Mouse (Mus musculus) ovary, postnatal 36 days (tissue): ENCODE measurements around the gene Snrpd2.
A peak's percentile ranks its signal among the peaks of the same experiment; 100 is the strongest.

Experiments used
- DNase-seq: peaks from one replicate; pipeline ENCODE4 v3.0.0; 2022; ENCODE audit warnings: low spot score, mixed read lengths

Snrpd2 gene

DNA sequence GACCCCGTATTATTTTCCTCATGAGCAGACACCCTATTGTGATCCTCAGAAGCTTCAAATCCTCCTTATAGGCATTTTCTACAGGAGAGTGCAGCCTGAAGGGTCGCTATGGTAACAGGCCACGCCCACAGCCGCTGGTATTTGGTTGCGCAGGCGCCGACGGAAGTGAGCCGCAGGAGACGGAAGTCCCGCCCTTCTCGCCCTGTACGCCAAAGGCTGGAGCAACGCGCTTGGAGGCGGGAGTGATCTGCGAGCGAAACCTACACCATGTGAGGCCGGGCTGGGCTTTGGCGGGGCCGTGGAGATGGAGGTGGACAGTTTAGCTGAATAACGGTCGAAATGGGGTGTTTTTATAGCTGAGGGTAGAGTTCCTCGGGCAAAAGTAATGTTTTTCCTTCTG lies at the start of gene Snrpd2:
Snrpd2 (plus strand) TSS at position 97 of the 400 bp plus-strand sequence.
- DNase-seq: peak; percentile 94

DNA sequence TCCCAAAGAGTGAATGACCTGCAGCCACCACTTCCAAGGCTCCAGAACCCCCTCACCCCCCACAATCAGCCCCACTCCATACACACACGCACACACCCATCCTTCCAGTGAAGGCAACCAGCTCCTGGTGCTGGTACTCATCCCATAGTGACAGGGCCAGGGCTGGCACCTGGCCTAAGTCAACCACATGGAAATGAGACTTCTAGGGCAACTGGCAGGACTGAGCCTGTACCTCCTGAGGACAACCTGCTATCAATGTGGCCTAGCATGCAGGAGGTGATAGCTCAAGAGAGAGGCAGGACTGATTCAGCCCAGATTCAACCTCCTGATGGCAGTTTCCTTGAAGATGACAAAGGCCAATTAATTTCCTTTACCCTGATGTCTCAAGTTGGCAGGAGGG lies 49.2 kb upstream of the Snrpd2 start:
- DNase-seq: no peak

DNA sequence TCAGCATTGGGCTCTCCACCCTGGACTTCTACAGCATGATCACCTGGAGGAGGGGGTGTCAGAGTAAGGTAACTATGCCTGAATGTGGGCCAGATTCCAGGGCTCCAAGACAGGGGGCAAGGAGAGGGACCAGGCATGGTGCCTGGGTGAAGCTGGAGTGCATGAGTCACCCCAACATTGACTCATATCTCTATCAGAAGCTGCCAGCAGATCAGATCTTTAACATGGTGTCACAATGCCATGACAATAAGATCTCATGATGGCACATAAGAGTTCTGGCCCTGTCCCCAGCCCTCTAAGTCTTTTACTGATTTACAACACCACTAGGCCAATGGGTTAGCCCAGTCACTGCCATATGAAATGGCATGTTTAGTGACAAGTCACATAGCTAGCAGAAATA lies 45.8 kb upstream of the Snrpd2 start:
- DNase-seq: no peak

DNA sequence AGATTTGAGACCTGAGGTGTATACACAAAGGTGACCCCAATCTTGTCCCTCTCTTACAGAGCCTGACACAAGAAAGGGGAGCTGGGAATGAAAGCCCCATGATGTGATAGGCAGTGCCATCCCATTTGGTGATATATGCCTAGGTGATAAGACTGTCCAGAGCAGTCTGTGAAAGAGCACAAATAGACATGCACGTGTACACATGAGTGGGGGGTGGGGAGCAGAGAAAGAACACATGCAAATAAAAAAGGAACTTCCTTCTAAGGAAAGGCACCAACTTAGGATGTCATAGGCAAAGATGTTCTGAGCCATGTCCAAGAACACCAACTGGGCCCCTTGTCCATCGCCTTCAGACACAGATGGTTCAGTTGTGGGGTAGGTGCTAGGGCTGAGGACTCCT lies 45.0 kb upstream of the Snrpd2 start:
- DNase-seq: no peak

DNA sequence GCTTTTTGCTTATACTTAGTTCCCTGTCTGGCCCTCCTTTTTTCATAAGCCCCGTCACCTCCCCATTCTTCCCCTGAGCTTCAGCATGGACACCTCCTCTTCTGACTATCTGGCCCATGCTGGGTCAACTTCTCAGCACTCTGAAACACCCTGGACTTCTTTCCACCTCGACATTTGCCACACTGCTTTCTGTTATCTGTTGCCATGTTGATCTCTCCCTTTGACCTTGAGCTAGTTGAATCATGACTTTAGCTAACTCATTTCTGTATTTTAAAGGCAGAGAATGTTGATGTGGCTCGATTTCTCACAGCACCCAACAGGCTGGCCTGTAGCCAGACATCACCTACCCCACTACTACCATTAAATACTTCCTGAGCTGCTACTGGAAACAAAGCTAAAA lies 42.1 kb upstream of the Snrpd2 start:
- DNase-seq: no peak

DNA sequence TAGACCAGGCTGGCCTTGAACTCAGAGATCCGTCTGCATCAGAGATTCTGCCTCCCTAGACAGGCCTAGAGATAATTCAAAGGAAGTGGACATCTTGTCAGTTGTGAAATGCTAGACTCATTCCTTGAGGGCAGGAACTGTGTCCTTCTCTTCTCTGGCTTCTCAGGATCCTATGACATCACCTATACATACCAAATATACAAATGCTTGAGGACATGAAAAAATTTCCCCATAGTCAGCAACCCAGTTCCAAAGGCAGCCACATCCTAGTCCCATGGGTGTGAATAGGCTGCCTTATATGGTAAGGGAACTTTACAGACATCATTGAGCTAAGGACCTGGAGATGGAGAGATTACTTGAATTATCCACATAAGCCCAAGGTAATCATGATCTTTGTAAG lies 40.0 kb upstream of the Snrpd2 start:
- DNase-seq: no peak

DNA sequence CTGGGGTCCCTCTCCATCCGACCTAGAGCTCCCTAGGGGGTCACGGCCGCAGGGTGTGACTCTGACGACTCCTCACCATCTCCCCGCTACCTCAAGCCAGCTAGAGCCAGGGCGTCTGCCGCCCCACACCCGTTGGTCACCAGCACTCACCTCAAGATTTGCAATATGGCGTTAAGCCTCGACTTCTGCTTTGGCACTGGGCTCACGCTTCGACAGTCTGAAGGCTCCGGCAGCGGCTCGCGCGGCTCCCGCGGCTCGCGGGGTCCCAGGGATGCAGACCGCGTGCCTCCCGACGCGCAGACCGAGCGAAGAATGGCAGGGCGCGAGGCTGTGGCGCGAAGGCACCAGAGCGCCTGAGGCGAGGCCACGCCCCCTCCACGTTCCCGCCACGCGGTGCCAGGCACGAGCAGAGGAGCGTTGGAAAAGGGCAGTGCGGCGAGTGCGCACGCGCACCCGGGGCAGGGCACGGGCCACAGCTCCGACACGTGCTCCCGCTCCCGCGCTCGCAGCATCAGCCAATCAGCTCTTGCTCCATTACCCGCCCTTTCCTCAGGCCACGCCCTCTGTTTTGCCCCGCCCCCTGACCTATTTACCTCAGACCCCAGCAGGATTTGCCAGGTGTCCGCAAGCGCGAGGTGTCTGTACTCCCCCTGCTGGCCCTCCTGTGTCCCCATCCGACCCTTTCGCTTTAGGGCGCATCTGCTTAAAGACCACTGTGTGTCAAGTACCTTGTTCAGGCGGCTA lies 31.3 kb upstream of the Snrpd2 start, which contains the start of gene Gm4969:
Gm4969 (minus strand) TSS at position 341 of the 744 bp plus-strand sequence.
- DNase-seq: peak; percentile 52

DNA sequence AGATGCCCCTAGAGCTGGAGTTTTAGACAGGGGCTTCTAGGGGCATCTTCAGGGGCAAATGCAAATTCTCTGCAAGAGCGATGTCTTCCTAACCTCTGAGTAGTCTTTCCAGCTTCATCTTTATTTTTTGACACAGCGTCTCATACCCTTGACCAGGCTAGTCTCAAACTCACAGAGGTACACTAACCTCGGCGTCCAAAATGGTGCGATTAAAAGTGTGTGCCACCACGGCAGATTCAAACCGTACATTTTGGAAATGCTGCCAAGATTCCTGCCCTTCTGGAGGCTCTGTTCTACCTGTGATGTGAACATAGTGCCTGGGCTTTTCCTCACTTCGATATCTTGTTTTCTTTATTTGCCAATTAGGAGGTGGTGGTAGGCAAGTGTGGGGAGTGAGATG lies 30.4 kb upstream of the Snrpd2 start:
- DNase-seq: no peak

DNA sequence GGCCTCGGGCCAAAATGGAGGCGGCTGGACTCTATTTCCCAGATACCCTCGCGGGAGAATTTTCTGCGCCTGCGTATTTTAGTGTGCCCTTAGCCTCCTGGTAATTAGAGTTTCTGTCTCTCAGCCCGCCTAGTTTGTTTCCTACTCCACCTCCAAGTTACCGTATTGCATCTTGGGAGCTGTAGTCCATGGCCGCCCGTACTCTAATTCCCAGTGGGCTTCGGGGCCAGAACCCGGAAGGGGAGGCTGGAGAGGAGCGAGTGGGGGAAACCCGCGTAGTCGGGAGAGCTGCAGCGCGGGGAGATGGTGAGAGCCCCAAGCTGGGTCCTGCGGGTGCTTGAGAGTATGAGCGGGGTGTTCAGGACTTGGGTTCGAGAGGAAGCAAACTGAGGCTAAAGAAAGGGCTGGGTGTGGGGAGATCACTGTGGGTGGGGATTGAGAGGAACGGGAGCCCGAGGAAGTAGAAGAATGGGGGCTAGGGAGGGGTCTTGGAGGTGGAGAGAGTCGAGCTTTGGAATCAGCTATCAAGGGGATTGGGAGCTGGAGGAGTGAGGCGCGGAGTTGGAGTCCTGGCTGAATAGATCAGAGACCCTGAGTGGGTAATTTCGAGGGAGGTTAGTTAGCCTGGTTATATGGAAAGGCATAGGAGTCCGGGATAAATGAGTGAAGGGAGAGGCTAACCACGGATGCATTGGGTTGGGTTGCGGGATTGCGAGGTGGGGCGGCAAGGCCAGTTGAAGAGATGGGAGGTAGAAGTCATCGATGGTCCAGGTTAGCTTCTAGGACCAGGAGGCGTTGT lies 29.7 kb upstream of the Snrpd2 start, which contains the start of gene Fbxo46:
Fbxo46 (plus strand) TSS at position 229 of the 799 bp plus-strand sequence.
- peak; percentile 86 for DNase-seq

DNA sequence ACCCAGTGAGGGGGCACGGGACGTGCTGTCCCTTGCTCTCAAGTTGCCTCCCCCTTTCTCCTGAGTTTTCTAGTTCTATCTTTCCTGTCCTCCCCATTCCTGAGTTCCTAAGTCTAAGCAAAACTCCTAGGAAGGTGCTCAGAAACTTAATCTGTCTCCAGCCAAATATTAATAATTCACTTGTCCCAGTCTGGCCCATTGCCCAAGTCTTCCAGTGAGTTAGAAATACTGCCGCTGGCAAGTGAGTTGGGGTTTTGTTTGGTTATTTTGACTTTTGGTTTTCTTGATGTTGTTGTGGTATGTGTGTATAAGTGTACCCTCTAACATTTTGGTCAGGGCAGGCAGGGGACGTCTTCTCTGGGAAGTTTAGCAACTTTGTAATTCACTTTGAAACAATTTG lies 27.8 kb upstream of the Snrpd2 start:
- DNase-seq: no peak

DNA sequence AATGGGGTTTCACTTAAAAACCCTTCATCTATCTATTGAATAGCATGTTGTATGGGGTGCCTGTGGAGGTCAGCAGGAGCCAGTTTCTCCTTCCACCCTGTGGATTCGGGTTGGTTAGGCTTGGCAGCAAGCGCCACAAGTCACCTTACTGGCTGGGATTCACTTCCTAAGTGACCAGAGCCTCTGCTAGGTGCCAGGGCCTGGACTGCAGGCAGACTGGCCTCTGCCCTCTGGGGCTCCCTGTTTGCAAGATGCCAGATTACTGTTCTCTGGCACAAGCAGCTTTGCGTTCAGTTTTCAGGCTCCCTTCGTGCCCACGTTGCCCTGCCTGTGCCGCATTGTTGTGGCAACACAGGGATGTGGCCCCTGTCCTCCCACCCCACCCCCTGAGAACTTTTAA lies 24.8 kb upstream of the Snrpd2 start:
- DNase-seq: no peak

DNA sequence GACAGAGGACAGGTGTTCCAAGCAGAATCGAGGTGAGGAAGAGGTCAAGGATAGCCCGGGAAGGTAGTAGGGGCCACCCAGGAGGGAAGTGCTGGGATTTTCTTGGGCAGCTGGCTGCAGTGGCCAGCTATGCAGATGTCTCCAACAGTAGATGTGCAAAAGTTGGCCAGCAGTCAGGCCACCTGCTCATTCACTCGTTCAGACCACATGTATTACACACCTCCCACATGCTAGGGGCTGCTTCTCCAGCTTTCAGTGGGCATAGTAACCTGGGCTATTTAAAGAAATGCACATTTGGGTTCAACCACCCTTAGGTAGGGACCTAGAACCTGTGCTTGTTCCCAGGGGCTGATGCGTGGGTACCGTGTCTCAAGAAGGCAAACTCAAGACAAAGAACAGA lies 21.8 kb upstream of the Snrpd2 start:
- DNase-seq: no peak

DNA sequence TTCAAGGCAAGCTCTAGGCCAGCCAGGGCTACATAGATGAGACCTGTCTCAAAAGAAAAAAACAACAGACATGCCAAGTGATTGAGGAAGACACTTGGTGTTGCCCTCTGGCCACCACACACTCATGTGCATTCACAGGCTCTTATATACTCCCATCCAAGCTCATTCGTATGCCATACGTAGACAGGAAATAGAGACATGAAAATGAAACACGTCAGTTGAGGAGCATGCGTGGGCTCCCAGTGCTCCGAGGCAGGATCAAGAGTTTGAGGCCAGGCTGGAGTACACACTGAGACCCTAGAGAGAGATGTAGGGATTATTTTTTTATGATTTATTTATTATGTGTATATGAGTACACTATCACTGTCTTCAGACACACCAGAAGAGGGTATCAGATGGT lies 20.1 kb upstream of the Snrpd2 start:
- no peak for DNase-seq

DNA sequence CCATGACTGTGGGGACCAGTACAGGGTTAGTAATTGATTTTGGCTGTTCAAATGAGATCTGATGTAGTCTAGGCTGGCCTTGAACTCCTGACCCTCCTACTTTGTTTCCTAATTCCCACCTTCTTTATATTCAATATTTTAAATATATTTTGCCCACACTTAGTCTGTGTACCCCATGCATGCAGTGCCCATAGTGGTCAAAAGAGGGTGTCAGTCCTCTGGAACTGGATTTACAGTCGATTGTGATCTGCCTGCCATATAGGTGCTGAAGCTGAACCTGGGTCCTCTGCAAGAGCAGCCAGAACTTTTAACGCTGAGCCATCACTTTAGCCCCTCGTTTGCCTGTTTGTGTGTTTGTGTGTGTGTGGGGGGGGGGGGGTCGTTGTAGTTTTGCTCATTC lies 18.9 kb upstream of the Snrpd2 start:
- DNase-seq: no peak

DNA sequence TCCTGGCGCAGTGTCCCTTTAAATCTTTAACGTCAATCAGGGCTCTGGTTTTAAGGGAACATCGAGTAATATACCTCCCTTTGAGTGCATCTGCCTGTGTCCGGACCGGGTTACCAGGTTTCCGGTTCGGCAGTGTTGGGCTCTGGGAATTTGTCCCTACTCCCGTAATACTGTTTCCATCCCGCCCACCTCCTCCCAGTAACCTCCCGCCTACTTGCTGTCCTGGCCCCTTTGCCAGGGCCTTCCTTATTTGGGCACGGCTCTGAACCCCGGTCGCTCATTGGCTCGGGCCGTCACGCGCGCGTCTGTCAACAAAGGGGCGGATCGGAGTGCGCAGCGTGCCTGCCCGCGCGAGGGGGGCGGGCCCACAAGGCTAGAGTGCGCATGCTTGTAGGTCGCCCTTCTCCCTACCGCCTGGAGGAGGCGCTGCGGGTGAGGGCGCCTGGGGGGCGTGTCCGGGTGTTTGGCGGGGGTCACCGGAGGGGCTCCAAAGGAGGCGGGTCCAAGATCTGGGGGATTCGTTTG lies 18.1 kb upstream of the Snrpd2 start:
- peak; percentile 97 for DNase-seq

DNA sequence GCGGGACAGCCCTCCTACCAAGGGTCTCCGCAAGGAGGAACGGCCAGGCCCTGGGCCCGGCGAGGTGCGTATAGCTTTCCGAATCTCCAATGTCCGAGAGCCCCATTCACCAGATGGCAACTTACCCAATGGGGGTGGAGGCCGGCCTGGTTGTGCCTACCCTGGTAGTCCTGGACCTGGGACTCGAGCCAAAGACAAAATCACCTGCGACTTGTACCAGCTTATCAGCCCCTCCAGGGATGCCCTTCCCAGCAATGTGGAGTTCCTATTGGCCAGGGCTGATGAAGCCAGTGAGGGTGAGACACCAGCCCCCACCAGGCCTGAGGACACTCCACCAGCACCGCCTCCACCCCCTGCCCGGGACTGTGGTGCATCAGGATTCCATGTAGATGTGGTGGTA lies 13.4 kb upstream of the Snrpd2 start:
- no peak for DNase-seq

DNA sequence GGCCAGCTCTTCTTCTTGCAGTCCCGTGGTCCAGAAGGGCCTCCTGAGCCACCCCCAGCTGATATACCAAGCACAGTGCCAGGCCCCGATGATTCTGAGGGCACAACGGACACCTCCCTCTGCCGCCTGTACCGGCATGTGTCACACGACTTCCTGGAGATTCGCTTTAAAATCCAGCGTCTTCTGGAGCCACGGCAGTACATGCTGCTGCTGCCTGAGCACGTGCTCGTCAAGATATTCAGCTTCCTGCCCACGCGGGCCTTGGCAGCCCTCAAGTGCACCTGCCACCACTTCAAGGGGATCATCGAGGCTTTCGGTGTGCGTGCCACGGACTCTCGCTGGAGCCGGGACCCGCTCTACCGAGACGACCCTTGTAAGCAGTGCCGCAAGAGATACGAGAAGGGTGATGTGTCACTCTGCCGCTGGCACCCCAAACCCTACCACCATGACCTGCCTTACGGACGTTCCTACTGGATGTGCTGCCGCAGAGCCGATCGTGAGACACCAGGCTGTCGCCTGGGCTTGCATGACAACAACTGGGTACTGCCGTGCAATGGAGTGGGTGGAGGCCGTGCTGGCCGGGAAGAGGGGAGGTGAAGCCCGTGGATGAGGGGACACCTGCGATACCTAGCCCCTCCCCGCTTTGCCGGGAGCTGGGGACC lies 12.7 kb upstream of the Snrpd2 start:
- no peak for DNase-seq

DNA sequence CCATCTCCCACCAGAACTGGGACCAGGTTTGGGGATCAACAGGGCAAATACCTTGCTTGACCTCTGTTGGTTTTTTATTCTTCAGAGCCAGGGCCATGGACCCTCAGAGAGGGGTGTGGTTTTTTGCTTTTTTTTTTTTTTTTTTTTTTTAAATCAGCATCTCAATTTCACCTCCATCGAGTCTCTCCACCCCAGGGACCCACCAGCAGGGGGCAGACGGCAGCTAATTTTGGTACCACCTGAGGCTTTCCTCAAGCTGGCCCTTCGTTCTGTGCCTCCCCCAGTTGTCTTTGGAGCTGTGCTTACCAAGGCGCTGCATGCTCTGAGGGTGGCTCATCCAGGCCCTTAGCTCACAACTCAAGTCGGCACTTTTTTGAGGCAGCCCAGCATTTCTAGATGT lies 12.1 kb upstream of the Snrpd2 start:
- DNase-seq: peak; percentile 53

DNA sequence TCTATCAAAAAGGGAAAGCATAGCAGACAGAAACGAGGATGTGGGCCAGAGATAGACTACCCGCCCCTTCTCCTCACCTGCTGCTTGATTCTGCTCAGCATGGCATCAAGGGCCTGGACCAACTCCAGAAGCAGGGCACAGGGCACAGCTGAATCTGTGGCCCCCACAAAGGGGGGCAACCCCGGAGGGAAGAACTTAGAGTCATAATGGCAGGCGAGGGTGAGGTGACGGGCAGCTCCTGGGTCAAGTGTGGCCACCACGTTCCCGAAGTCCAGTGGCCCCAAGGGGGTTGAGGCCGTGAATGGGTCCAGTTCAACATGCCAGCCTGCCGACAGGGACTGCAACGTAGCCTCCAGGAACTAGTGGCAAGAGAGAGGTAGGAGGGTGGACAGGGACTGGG lies 2.7 kb upstream of the Snrpd2 start:
- no peak for DNase-seq

DNA sequence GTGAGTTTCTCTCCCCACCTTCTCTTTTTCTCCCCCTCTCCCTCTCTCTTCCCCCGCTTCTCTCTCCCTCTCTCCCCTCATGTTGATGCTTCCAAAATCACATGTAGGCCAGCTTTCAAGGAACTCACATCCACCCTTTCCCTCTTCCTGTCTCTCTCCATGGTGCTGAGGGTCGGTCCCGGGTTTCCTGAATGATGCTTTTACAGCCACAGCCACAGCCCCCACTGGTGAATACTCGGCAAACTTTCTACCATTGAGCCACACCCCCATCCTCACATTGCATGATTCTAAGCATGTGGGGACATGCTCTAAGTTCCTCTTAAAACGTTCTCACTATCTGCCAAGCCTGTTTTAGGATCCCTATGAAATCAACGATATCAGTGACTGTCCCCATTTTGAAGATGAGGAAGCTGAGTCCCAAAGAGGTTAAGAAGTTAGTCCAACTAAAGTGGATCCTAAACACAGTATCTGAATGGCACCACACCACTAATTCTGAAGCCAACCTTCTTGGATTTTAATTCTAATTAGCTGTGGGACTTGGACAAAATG lies 2.0 kb upstream of the Snrpd2 start:
- no peak for DNase-seq

DNA sequence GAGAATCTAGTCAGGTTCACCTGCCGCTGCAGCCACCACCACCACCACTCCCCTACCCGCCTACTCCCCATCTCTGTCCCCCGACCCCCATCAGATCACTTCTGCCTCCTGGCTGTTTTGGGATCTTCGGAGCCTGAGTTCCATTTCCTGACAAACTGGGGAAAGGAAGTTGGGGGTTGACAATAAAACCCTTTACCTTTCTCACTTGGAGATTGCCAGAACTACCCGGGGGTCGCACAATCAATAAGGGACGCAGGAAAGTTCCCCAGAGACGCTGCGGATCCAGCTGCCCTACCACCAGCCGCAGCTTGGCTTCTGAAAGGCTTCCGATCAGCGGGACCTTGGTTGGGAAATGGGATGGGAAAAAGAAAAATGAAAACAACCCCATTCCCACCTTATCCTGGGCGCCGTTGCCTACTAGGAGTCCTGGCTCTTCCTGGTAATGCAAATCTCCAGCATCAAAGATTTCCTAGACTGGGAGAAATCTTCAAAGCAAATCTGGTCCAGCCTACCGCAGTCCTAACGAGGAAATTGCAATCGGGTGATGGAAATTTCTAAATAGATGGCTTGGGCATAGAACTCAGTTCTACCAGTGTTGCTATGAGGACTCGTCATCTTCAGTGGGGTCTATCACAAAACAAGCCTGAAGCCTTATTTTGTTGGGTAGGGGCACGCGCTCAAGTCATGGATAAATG lies 1.2 kb upstream of the Snrpd2 start:
- no peak for DNase-seq
